Mouse (Mus musculus) splenic B cell, adult 2 months (primary cell): ENCODE data around the gene Stk38l.

Experiments used
- DNase-seq: peaks from one replicate; pipeline ENCODE4 v3.0.0-alpha.2; 2011; ENCODE audit warnings: low read depth, low spot score
- H3K27me3 ChIP-seq: 2 replicates; pipeline ENCODE4 v1.6.1; 2012; ENCODE audit warnings: mild to moderate bottlenecking, low read length, moderate library complexity, mixed read lengths; ENCODE audit not compliant: control insufficient read depth, poor library complexity, insufficient read depth, severe bottlenecking
- H3K36me3 ChIP-seq: 2 replicates; pipeline ENCODE4 v1.6.1; 2012; ENCODE audit warnings: mild to moderate bottlenecking, low read length, moderate library complexity, mixed read lengths; ENCODE audit not compliant: control insufficient read depth, poor library complexity, insufficient read depth, severe bottlenecking

Gene Stk38l

GRCm38 (mm10) chr6:146724581-146725383 lies at the start of gene Stk38l:
TSS of gene Stk38l (plus strand) at chr6:146724995.
- Histone ChIP-seq H3K36me3 (no peaks in the 10 kb centered on the region), H3K27me3 (no peaks in the 10 kb centered on the region)
- peak; percentile 98 for DNase-seq

GRCm38 (mm10) chr6:146676904-146677303 lies 47.9 kb upstream of the Stk38l start:
- no peak for DNase-seq
- Histone ChIP-seq H3K36me3 (no peaks in the 10 kb centered on the region), H3K27me3 (no peaks in the 10 kb centered on the region)

- Histone ChIP-seq H3K36me3 (no peaks in the 10 kb centered on the region), H3K27me3 (no peaks in the 10 kb centered on the region)
- no peak for DNase-seq
These were observed 46.4 kb upstream of the Stk38l start for GRCm38 (mm10) chr6:146678136-146679070.

GRCm38 (mm10) chr6:146683881-146684280 lies 40.9 kb upstream of the Stk38l start:
- no peak for DNase-seq
- no peaks in the 10 kb centered on the region for H3K36me3 ChIP-seq

GRCm38 (mm10) chr6:146685781-146686308 lies 39.0 kb upstream of the Stk38l start:
- DNase-seq: peak; percentile 26
- no peaks in the 10 kb centered on the region for H3K27me3 ChIP-seq
- no peaks in the 10 kb centered on the region for H3K36me3 ChIP-seq

More at GRCm38 (mm10) chr6:146683881-146684280, 40.9 kb upstream of the Stk38l start:
- no peaks in the 10 kb centered on the region for H3K27me3 ChIP-seq

- Histone ChIP-seq H3K27me3 (no peaks in the 10 kb centered on the region), H3K36me3 (no peaks in the 10 kb centered on the region)
- no peak for DNase-seq
These were observed 38.2 kb upstream of the Stk38l start for GRCm38 (mm10) chr6:146686463-146687196.

- Histone ChIP-seq H3K36me3 (no peaks in the 10 kb centered on the region), H3K27me3 (no peaks in the 10 kb centered on the region)
- no peak for DNase-seq
These were observed 36.8 kb upstream of the Stk38l start for GRCm38 (mm10) chr6:146688010-146688409.

GRCm38 (mm10) chr6:146688861-146689260 lies 35.9 kb upstream of the Stk38l start:
- DNase-seq: no peak
- no peaks in the 10 kb centered on the region for H3K36me3 ChIP-seq

GRCm38 (mm10) chr6:146697767-146698166 lies 27.0 kb upstream of the Stk38l start:
- no peak for DNase-seq
- H3K27me3 ChIP-seq: no peaks in the 10 kb centered on the region
- H3K36me3 ChIP-seq: no peaks in the 10 kb centered on the region

More at GRCm38 (mm10) chr6:146688861-146689260, 35.9 kb upstream of the Stk38l start:
- no peaks in the 10 kb centered on the region for H3K27me3 ChIP-seq

- H3K36me3 ChIP-seq: no peaks in the 10 kb centered on the region
- no peaks in the 10 kb centered on the region for H3K27me3 ChIP-seq
- DNase-seq: no peak
These were observed 26.4 kb upstream of the Stk38l start for GRCm38 (mm10) chr6:146698376-146698775.

- H3K27me3 ChIP-seq: no peaks in the 10 kb centered on the region
- no peaks in the 10 kb centered on the region for H3K36me3 ChIP-seq
- DNase-seq: no peak
These were observed 24.3 kb upstream of the Stk38l start for GRCm38 (mm10) chr6:146700461-146700860.

- no peak for DNase-seq
- H3K27me3 ChIP-seq: no peaks in the 10 kb centered on the region
- no peaks in the 10 kb centered on the region for H3K36me3 ChIP-seq
These were observed 22.5 kb upstream of the Stk38l start for GRCm38 (mm10) chr6:146702126-146702881.

GRCm38 (mm10) chr6:146703351-146703750 lies 21.4 kb upstream of the Stk38l start:
- no peaks in the 10 kb centered on the region for H3K27me3 ChIP-seq

GRCm38 (mm10) chr6:146705631-146706030 lies 19.2 kb upstream of the Stk38l start:
- Histone ChIP-seq H3K36me3 (no peaks in the 10 kb centered on the region), H3K27me3 (no peaks in the 10 kb centered on the region)
- DNase-seq: no peak

More at GRCm38 (mm10) chr6:146703351-146703750, 21.4 kb upstream of the Stk38l start:
- no peak for DNase-seq
- no peaks in the 10 kb centered on the region for H3K36me3 ChIP-seq
